28 mouse cellular contexts compared by ENCODE assay signal in genomic region chr13:32143651-32144050, GRCm38 (mm10).
"Had no signal": no experiment of that assay in that cellular context is flagged by ENCODE, and none has a peak within 500 bp of the region (broad histone marks: within the 10 kb centered on the region; RNA-seq: fewer than 3 reads in every experiment).

No protein-coding gene starts in this region.

- H3K9ac ChIP-seq: heart, embryonic 13.5 days; heart, embryonic 15.5 days; hindbrain, embryonic 13.5 days; hindbrain, embryonic 15.5 days; kidney, embryonic 15.5 days; limb, embryonic 12.5 days; liver, embryonic 13.5 days had no signal

- H3K27ac ChIP-seq: gastrocnemius, adult 2 months; heart, adult 2 months; heart, embryonic 13.5 days; heart, embryonic 15.5 days; hindbrain, embryonic 13.5 days; hindbrain, embryonic 15.5 days; hindbrain, postnatal 0 days; kidney, embryonic 15.5 days; kidney, postnatal 0 days; layer of hippocampus, adult 2 months; left cerebral cortex, adult 2 months; limb, embryonic 10.5 days; limb, embryonic 12.5 days; liver, embryonic 13.5 days had no signal

- H3K9me3 ChIP-seq: heart, embryonic 13.5 days; heart, embryonic 15.5 days; hindbrain, embryonic 13.5 days; hindbrain, embryonic 15.5 days; kidney, embryonic 15.5 days; limb, embryonic 10.5 days; limb, embryonic 12.5 days; liver, embryonic 13.5 days had no signal

- H3K4me2 ChIP-seq: heart, embryonic 11.5 days; heart, embryonic 13.5 days; heart, embryonic 15.5 days; hindbrain, embryonic 13.5 days; hindbrain, embryonic 15.5 days; kidney, embryonic 15.5 days; limb, embryonic 12.5 days; liver, embryonic 11.5 days; liver, embryonic 13.5 days had no signal

- DNase-seq: gastrocnemius, adult 2 months; gastrocnemius, postnatal 10 days; gastrocnemius, postnatal 25 days; heart, adult 11 months; heart, adult 2 months; heart, postnatal 14 days; heart, postnatal 36 days; kidney, adult 11 months; kidney, adult 2 months; kidney, adult 9 months; kidney, postnatal 14 days; kidney, postnatal 4 days; liver; liver, embryonic 13.5 days had no signal

- H3K4me1 ChIP-seq: hindbrain, embryonic 13.5 days; hindbrain, embryonic 15.5 days; kidney, embryonic 15.5 days; limb, embryonic 12.5 days had no signal

- H3K27me3 ChIP-seq: heart, embryonic 13.5 days; heart, embryonic 15.5 days; hindbrain, embryonic 13.5 days; hindbrain, embryonic 15.5 days; kidney, embryonic 15.5 days; limb, embryonic 12.5 days; liver, embryonic 13.5 days had no signal

- ATAC-seq: hindbrain, postnatal 0 days; intestine, embryonic 16.5 days had no signal

- H3K4me3 ChIP-seq: gastrocnemius, adult 2 months; heart, adult 2 months; heart, embryonic 13.5 days; heart, embryonic 15.5 days; hindbrain, embryonic 13.5 days; hindbrain, embryonic 15.5 days; kidney, embryonic 15.5 days; layer of hippocampus, adult 2 months; left cerebral cortex, adult 2 months; limb, embryonic 10.5 days; limb, embryonic 12.5 days; liver, embryonic 13.5 days had no signal

- H3K36me3 ChIP-seq: heart, embryonic 13.5 days; heart, embryonic 15.5 days; hindbrain, embryonic 13.5 days; hindbrain, embryonic 15.5 days; kidney, embryonic 15.5 days; limb, embryonic 10.5 days; limb, embryonic 12.5 days; liver, embryonic 13.5 days had no signal
